Mouse (Mus musculus): ENCODE data around the gene Tns1. TPM values are rescaled to one million over a fixed set of nuclear protein-coding genes. Genes with fewer than 3 reads are reported as not detected.

Gene Tns1
- polyA plus RNA-seq, 1 experiment from 2014 or later = 23.0 TPM

DNA sequence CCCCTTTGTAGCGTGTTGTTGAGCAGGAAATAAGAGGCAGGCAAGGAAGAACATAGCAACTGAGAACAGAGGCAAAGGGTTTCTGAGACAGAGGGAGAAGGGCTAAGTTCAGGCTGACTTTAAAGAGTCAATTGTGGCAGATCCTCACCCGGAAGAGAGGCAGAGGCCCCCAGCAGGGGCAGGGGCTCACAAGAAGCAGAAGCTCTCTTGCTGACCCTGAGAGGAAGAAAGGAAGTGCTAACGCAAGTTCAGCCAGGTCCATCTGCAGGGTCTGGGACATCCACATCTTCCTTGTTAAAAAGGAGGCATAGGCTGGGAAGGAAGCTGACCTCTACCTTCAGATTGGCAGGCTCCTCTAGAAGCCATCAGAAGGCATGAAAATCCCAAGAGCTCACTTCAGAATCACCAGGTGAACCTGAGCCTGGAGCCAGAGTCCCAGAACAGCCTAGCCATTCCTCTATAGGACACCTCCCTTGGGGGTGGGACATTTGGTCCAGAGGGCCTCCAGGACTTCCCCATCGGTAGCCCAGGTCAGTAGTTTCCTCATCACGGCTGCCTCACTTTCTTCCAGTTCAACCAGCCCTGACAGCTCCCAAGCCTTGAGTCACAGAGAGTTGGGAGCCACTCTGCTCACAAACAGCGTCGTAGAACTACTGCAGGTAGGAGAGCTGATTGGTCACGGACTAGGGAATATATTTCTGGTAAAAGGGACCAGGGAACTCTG is 29.4 kb upstream of the Tns1 start, which contains the start of gene Cxcr2:
Cxcr2 (plus strand) TSS at position 529 of the 724 bp plus-strand sequence.
- H3K9ac ChIP-seq (ENCODE audit: low read depth, low read length) = no peak within 1 kb of the TSS
- ATAC-seq (ENCODE audit: low read depth) = no peak
- no peaks in the 10 kb centered on the region for H3K9me3 ChIP-seq (replicated peaks; ENCODE audit: control insufficient read depth, low read length)
- H3K4me1 ChIP-seq (ENCODE audit: control insufficient read depth, low read depth, low read length) = peaks cover 3% of the 10 kb centered on the region; the same call in 1 of the 2 replicates
- no peaks in the 10 kb centered on the region for H3K27me3 ChIP-seq (ENCODE audit: control insufficient read depth, insufficient read depth, low read depth, low read length)
- H3K4me3 ChIP-seq (ENCODE audit: low read depth, low read length) = peak within 1 kb of the TSS; percentile 31
- H3K27ac ChIP-seq (ENCODE audit: low read length) = peak within 1 kb of the TSS; percentile 31
- no peaks in the 10 kb centered on the region for H3K36me3 ChIP-seq (ENCODE audit: control insufficient read depth, insufficient read depth)
- 31% methylated on average over 8 of the region's 8 CpGs for WGBS (ENCODE audit: insufficient replicate concordance)
- no peak within 1 kb of the TSS for H3K4me2 ChIP-seq (ENCODE audit: low read depth, low read length)

DNA sequence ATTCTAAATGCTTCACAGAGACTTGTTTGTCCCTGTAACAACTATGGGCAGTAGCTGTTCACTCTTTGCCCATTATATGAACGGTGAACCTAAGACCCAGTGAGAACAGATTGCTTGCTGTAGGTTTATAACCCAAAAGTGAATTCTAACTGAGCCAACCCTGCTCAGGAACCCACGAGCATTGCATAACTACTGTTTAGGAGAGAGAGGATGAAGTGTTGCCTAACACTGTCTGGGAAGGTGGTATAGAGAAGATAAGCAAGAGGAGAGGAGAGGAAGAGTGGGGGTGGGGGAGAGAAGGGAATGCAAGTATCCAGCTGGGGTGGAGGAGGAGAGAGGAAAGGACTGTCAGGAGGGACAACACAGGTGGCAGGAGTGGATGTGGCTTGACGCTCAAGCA is 26.8 kb upstream of the Tns1 start:
- no peak overlapping the region for H3K4me2 ChIP-seq (ENCODE audit: low read depth, low read length)
- no peaks in the 10 kb centered on the region for H3K36me3 ChIP-seq (ENCODE audit: control insufficient read depth, insufficient read depth)
- no peak overlapping the region for H3K27ac ChIP-seq (ENCODE audit: low read length)
- peaks cover 6% of the 10 kb centered on the region; the same call in 1 of the 2 replicates for H3K4me1 ChIP-seq (ENCODE audit: control insufficient read depth, low read depth, low read length)
- WGBS (ENCODE audit: insufficient replicate concordance) = 12% methylated on average over 3 of the region's 3 CpGs
- H3K9me3 ChIP-seq (replicated peaks; ENCODE audit: control insufficient read depth, low read length) = no peaks in the 10 kb centered on the region
- H3K4me3 ChIP-seq (ENCODE audit: low read depth, low read length) = no peak overlapping the region
- H3K9ac ChIP-seq (ENCODE audit: low read depth, low read length) = no peak overlapping the region
- no peaks in the 10 kb centered on the region for H3K27me3 ChIP-seq (ENCODE audit: control insufficient read depth, insufficient read depth, low read depth, low read length)
- no peak; the same call in 1 of the 2 replicates for ATAC-seq (ENCODE audit: low read depth)

DNA sequence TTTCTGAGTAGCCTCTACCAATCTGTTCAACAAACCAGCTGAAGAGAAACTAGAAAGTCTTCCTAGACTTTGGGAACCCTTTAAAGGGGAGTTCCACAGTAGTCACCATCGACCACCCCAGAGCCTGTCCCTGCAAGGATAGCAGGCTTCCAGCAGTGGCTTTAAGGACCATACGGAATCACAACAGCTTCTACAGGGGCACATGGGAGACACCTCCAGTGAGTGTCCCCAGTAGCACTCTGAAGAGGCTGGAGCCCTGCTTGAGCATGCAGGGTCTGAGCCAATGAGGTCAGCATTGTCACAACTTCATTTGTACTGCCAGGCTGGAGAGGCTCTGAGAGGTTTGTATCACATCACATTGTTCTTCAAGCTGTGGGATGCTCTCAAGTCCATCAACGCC is 25.9 kb upstream of the Tns1 start:
- Histone ChIP-seq H3K36me3 (ENCODE audit: control insufficient read depth, insufficient read depth) (no peaks in the 10 kb centered on the region), H3K4me1 (ENCODE audit: control insufficient read depth, low read depth, low read length) (peaks cover 6% of the 10 kb centered on the region; the same call in 1 of the 2 replicates), H3K4me2 (ENCODE audit: low read depth, low read length) (no peak overlapping the region), H3K27me3 (ENCODE audit: control insufficient read depth, insufficient read depth, low read depth, low read length) (no peaks in the 10 kb centered on the region), H3K4me3 (ENCODE audit: low read depth, low read length) (no peak overlapping the region), H3K27ac (ENCODE audit: low read length) (no peak overlapping the region), H3K9me3 (replicated peaks; ENCODE audit: control insufficient read depth, low read length) (no peaks in the 10 kb centered on the region), H3K9ac (ENCODE audit: low read depth, low read length) (no peak overlapping the region)
- WGBS (ENCODE audit: insufficient replicate concordance) = 58% methylated on average over 3 of the region's 3 CpGs
- ATAC-seq (ENCODE audit: low read depth) = no peak

DNA sequence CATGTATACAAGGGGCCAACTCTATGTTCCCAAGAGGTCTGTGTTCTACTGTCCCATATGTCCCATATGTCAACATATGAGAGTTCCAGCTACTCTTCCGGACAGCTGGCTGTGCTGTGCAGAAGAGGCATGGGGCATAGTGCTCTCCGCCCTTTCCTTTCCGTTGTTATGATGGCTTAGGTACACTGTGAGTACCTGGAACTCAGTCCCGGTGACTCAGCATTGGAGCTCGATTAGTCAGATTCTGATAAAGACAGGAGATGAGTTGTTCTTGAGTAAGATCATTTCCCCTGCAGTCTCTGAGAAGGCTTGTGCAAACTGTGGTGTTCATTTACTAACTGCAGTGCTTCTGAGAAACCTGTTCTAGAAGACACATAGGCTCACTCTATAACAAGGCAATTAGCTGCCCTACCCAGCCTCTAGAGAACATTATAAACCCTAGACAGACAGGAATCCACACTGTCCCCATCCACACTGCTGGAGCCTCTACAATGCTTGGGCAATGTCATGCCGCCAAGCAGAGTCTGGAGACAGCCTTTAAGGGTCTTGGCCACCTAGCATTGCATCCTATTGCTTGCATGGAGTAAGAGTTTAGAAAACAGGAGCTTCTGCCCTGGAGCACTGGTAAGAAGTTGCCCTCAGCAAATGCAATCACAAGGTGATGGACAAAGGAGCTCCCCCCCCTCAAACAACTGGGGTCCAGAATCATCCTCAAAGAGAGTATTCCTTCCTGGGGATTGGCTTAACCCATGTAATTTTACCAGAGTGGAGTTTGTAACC is 25.0 kb upstream of the Tns1 start:
- 34% methylated on average over 6 of the region's 6 CpGs for WGBS (ENCODE audit: insufficient replicate concordance)
- Histone ChIP-seq H3K4me1 (ENCODE audit: control insufficient read depth, low read depth, low read length) (peaks cover 6% of the 10 kb centered on the region; the same call in 1 of the 2 replicates), H3K27ac (ENCODE audit: low read length) (peak overlapping the region; percentile 29; the same call in 1 of the 2 replicates), H3K9me3 (replicated peaks; ENCODE audit: control insufficient read depth, low read length) (no peaks in the 10 kb centered on the region), H3K9ac (ENCODE audit: low read depth, low read length) (no peak overlapping the region), H3K4me3 (ENCODE audit: low read depth, low read length) (no peak overlapping the region), H3K36me3 (ENCODE audit: control insufficient read depth, insufficient read depth) (no peaks in the 10 kb centered on the region), H3K4me2 (ENCODE audit: low read depth, low read length) (no peak overlapping the region), H3K27me3 (ENCODE audit: control insufficient read depth, insufficient read depth, low read depth, low read length) (no peaks in the 10 kb centered on the region)
- no peak for ATAC-seq (ENCODE audit: low read depth)

DNA sequence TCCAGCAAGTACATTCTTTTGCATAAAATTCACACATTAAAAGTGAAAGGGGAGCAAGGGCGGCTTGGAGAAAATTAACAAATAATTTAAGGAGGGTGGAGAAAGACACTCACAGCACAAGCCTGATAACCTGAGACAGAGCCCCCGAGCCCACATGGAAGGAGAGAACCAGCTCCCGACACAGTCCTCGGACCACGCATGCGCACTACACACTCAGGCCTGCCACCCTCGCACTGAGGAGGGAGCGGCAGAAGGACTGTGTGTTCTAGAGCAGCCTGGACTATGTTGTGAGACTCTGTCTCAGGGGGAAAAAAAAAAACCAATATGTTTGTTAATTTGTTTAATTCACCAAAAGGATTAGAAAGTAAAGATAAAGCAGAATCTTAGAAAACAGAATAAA is 17.5 kb upstream of the Tns1 start:
- Histone ChIP-seq H3K27me3 (ENCODE audit: control insufficient read depth, insufficient read depth, low read depth, low read length) (no peaks in the 10 kb centered on the region), H3K9me3 (replicated peaks; ENCODE audit: control insufficient read depth, low read length) (no peaks in the 10 kb centered on the region), H3K4me3 (ENCODE audit: low read depth, low read length) (no peak overlapping the region), H3K27ac (ENCODE audit: low read length) (no peak overlapping the region), H3K4me1 (ENCODE audit: control insufficient read depth, low read depth, low read length) (no peaks in the 10 kb centered on the region), H3K4me2 (ENCODE audit: low read depth, low read length) (no peak overlapping the region), H3K36me3 (ENCODE audit: control insufficient read depth, insufficient read depth) (no peaks in the 10 kb centered on the region), H3K9ac (ENCODE audit: low read depth, low read length) (no peak overlapping the region)
- 76% methylated on average over 8 of the region's 8 CpGs for WGBS (ENCODE audit: insufficient replicate concordance)
- no peak for ATAC-seq (ENCODE audit: low read depth)

DNA sequence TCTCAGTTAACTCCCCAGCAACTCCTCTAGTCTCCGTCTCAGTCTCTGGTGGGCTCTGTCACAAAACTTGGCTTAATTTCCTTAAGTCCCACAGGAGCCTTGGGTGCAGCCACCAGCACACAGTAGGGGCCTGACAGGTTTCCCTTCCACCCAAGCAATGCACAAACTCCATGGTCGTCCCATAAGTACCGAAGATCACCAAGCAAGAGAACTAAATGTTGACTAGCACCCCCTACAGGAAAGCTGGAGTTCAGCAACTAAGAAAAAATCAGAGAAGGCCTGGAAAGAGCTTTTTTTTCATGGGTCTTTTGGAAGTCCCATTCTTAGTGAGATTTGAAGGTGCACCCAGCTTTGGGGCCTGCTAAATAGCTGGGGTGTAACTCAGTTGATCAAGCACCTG is 15.2 kb upstream of the Tns1 start:
- 38% methylated on average over 3 of the region's 3 CpGs for WGBS (ENCODE audit: insufficient replicate concordance)

DNA sequence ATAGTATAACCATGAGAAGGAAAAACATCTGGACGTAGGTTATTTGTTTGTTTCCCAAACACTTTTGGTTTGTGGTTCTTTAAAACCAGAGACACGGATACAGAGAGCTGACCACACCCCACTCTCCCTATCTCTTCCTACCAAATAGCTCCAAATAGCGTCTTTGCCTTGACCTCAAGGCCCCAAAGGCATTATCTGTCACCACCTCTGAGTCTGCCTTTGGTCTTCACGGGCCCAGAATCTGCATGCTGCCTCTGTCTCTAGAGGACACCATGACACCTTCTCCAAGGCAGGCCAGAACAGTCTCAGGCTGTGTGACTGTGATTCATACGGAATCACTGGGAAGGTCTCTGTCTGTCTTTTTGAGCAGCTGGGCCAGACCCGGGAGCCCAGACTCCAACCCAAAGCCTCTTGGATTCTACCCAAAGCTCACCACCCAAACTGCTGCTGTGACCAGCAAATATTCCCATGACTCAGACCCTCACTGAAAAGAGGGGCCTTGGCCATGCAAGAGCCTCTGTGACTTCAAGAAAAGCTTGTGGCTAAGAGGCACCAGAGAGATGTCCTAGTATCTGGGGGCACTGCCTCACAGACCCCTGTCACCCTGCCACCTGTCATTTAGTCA is 11.2 kb upstream of the Tns1 start:
- peak; percentile 37; the same call in 1 of the 2 replicates for ATAC-seq (ENCODE audit: low read depth)
- no peak overlapping the region for H3K4me3 ChIP-seq (ENCODE audit: low read depth, low read length)
- H3K36me3 ChIP-seq (ENCODE audit: control insufficient read depth, insufficient read depth) = no peaks in the 10 kb centered on the region
- H3K4me2 ChIP-seq (ENCODE audit: low read depth, low read length) = no peak overlapping the region
- no peaks in the 10 kb centered on the region for H3K27me3 ChIP-seq (ENCODE audit: control insufficient read depth, insufficient read depth, low read depth, low read length)
- WGBS (ENCODE audit: insufficient replicate concordance) = 29% methylated on average over 6 of the region's 6 CpGs
- no peaks in the 10 kb centered on the region for H3K9me3 ChIP-seq (replicated peaks; ENCODE audit: control insufficient read depth, low read length)
- H3K4me1 ChIP-seq (ENCODE audit: control insufficient read depth, low read depth, low read length) = peaks cover 8% of the 10 kb centered on the region; the same call in 1 of the 2 replicates
- no peak overlapping the region for H3K27ac ChIP-seq (ENCODE audit: low read length)
- no peak overlapping the region for H3K9ac ChIP-seq (ENCODE audit: low read depth, low read length)

More for the DNA sequence above, 15.2 kb upstream of the Tns1 start:
- Histone ChIP-seq H3K4me3 (ENCODE audit: low read depth, low read length) (no peak overlapping the region), H3K9ac (ENCODE audit: low read depth, low read length) (no peak overlapping the region), H3K9me3 (replicated peaks; ENCODE audit: control insufficient read depth, low read length) (no peaks in the 10 kb centered on the region), H3K36me3 (ENCODE audit: control insufficient read depth, insufficient read depth) (no peaks in the 10 kb centered on the region), H3K27me3 (ENCODE audit: control insufficient read depth, insufficient read depth, low read depth, low read length) (no peaks in the 10 kb centered on the region), H3K27ac (ENCODE audit: low read length) (no peak overlapping the region), H3K4me2 (ENCODE audit: low read depth, low read length) (no peak overlapping the region), H3K4me1 (ENCODE audit: control insufficient read depth, low read depth, low read length) (peaks cover 8% of the 10 kb centered on the region; the same call in 1 of the 2 replicates)
- ATAC-seq (ENCODE audit: low read depth) = no peak

DNA sequence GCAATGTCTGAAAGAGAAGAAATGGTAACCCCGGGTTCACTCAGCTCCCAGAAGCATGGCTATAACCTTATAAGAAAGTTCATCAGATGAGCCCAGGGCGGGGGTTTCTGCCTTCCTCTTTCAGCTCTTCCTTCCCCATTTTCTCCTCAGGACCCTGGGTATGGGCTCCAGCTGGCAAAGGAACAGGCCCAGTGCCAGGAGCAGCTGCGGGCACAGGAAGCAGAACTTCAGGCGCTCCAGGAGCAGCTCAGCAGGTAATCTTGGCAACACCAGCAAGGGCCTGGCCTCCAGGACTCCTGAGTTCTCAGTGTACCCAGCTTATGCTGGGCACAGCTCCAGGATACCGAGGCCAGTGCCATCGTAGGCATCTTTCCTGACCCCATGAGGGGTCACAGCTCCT is 9.7 kb upstream of the Tns1 start:
- WGBS (ENCODE audit: insufficient replicate concordance) = 35% methylated on average over 6 of the region's 6 CpGs
- Histone ChIP-seq H3K9ac (ENCODE audit: low read depth, low read length) (no peak overlapping the region), H3K4me1 (ENCODE audit: control insufficient read depth, low read depth, low read length) (peaks cover 8% of the 10 kb centered on the region; the same call in 1 of the 2 replicates), H3K4me2 (ENCODE audit: low read depth, low read length) (no peak overlapping the region), H3K4me3 (ENCODE audit: low read depth, low read length) (no peak overlapping the region), H3K27ac (ENCODE audit: low read length) (no peak overlapping the region), H3K36me3 (ENCODE audit: control insufficient read depth, insufficient read depth) (no peaks in the 10 kb centered on the region), H3K27me3 (ENCODE audit: control insufficient read depth, insufficient read depth, low read depth, low read length) (no peaks in the 10 kb centered on the region), H3K9me3 (replicated peaks; ENCODE audit: control insufficient read depth, low read length) (no peaks in the 10 kb centered on the region)
- no peak for ATAC-seq (ENCODE audit: low read depth)
